Mouse (Mus musculus) frontal cortex, postnatal 10 days (tissue): Measurements from ENCODE around the gene Serpina3c.
"Not testable (repeated sequence)": the region's sequence is repeated elsewhere in the genome, so short reads cannot be mapped to it uniquely, and the experiment has no call there.

Source experiments
- DNase-seq, 2 experiments: peaks; one replicate each; pipeline ENCODE4 v3.0.0; 2022; ENCODE audit warnings: low spot score in 2 of 2, mixed read lengths in 1 of 2

Gene Serpina3c

GRCm38 (mm10) chr12:104112333-104112732, 41.3 kb downstream of the Serpina3c start, which contains the start of gene Serpina3a:
Gene Serpina3a (plus strand): TSS chr12:104112724.
- not testable (repeated sequence) for DNase-seq

- no peak for DNase-seq
Measured at GRCm38 (mm10) chr12:104108507-104108906, 45.2 kb downstream of the Serpina3c start.

GRCm38 (mm10) chr12:104106919-104107318, 46.8 kb downstream of the Serpina3c start:
- no peak for DNase-seq

GRCm38 (mm10) chr12:104105847-104106246, 47.8 kb downstream of the Serpina3c start:
- DNase-seq = no peak

GRCm38 (mm10) chr12:104100768-104101167, 52.9 kb downstream of the Serpina3c start, which contains the start of gene Serpina5:
Gene Serpina5 (plus strand): TSS chr12:104101113.
- no peak for DNase-seq
